ENCODE assay signal across 26 mouse cellular contexts in genomic region chr3:131070210-131070609, GRCm38 (mm10). TPM values are rescaled to one million over a fixed set of nuclear protein-coding genes. Genes with fewer than 3 reads are reported as not detected.
DNase-seq lines count a peak whose midpoint lies in the region; ATAC-seq and TF ChIP-seq lines count a peak whose summit lies in the region.
"Had no signal": no experiment of that assay in that cellular context is flagged by ENCODE, and none has a peak within 500 bp of the region (broad histone marks: within the 10 kb centered on the region; RNA-seq: fewer than 3 reads in every experiment).

No protein-coding gene starts in this region.

- H3K9me3 ChIP-seq in forebrain, embryonic 14.5 days (replicated peaks; ENCODE audit: control insufficient read depth, low read length) = no peaks in the 10 kb centered on the region
- no peaks in the 10 kb centered on the region for H3K9me3 ChIP-seq in forebrain, postnatal 0 days (ENCODE audit: low read length)
- H3K9me3 ChIP-seq: embryonic facial prominence, embryonic 13.5 days; forebrain, embryonic 10.5 days; heart, embryonic 15.5 days; hindbrain, embryonic 10.5 days; hindbrain, embryonic 15.5 days had no signal

- no peak overlapping the region for H3K9ac ChIP-seq in forebrain, embryonic 14.5 days (ENCODE audit: low read length)
- H3K9ac ChIP-seq in forebrain, postnatal 0 days = no peak overlapping the region
- H3K9ac ChIP-seq: embryonic facial prominence, embryonic 13.5 days; heart, embryonic 15.5 days; hindbrain, embryonic 15.5 days had no signal

- no peaks in the 10 kb centered on the region for H3K27me3 ChIP-seq in cerebellum, adult 2 months (ENCODE audit: control insufficient read depth, insufficient read depth, low read length)
- no peaks in the 10 kb centered on the region for H3K27me3 ChIP-seq in forebrain, embryonic 14.5 days (replicated peaks; ENCODE audit: control insufficient read depth, insufficient read depth, low read length)
- H3K27me3 ChIP-seq in forebrain, postnatal 0 days (ENCODE audit: insufficient read depth, low read length) = no peaks in the 10 kb centered on the region
- H3K27me3 ChIP-seq: embryonic facial prominence, embryonic 13.5 days; heart, embryonic 15.5 days; hindbrain, embryonic 15.5 days had no signal

- intact Hi-C loops in left cerebral cortex, postnatal 4 days (cut with DNase I) = no loop called here
- intact Hi-C loops in left cerebral cortex, postnatal 25 days (cut with DNase I) = no loop called here

- TF ChIP-seq POLR2A in cerebellum, adult 2 months (IDR thresholded peaks at IDR 0.05; ENCODE audit: borderline replicate concordance, insufficient read depth, low read length) = no peak
- no peak for TF ChIP-seq POLR2A in brain, embryonic 14.5 days (IDR thresholded peaks at IDR 0.05; ENCODE audit: borderline replicate concordance, extremely low read depth, insufficient read depth, insufficient read length, poor library complexity, severe bottlenecking)

- WGBS in cerebellum, adult 2 months = 17% methylated on average over 7 of the region's 7 CpGs
- WGBS in forebrain, embryonic 14.5 days = 11% methylated on average over 7 of the region's 7 CpGs
- WGBS in forebrain, postnatal 0 days = 26% methylated on average over 7 of the region's 7 CpGs

- no peak for ATAC-seq in forebrain, embryonic 14.5 days
- ATAC-seq in forebrain, postnatal 0 days = no peak
- ATAC-seq in erythroid progenitor cell, adult 5-6 weeks (replicated peaks; ENCODE audit: low FRiP score, poor library complexity, severe bottlenecking) = no peak
- ATAC-seq: CD4-positive, CD25-positive, alpha-beta regulatory T cell, adult 4 months; inflammation-experienced regulatory T-cells, adult 6 months; intestine, postnatal 0 days had no signal

- no peak overlapping the region for H3K4me3 ChIP-seq in cerebellum, adult 2 months (replicated peaks; ENCODE audit: insufficient read depth, low read depth, low read length)
- H3K4me3 ChIP-seq in forebrain, embryonic 14.5 days (ENCODE audit: low read depth, low read length) = no peak overlapping the region
- H3K4me3 ChIP-seq in forebrain, postnatal 0 days (ENCODE audit: low read depth, low read length) = no peak overlapping the region
- H3K4me3 ChIP-seq: embryonic facial prominence, embryonic 13.5 days; forebrain, embryonic 10.5 days; gastrocnemius, adult 2 months; heart, embryonic 15.5 days; hindbrain, embryonic 10.5 days; hindbrain, embryonic 15.5 days had no signal

- peak; percentile 19 to 56 for DNase-seq in cerebellum, postnatal 10 days
- no peak for DNase-seq in cerebellum, adult 2 months
- peak; percentile 17 for DNase-seq in forebrain, embryonic 14.5 days (ENCODE audit: low spot score)
- DNase-seq in forebrain, postnatal 0 days = no peak
- DNase-seq in left cerebral cortex, postnatal 4 days = peak; percentile 29
- DNase-seq in left cerebral cortex, postnatal 25 days (ENCODE audit: low spot score in 2 of 2) = no peak
- DNase-seq in brain, embryonic 14.5 days (ENCODE audit: low read depth) = peak; percentile 59
- DNase-seq: adrenal gland, adult 8-10 months; adrenal gland, postnatal 36 days; B cell, adult 2 months; cerebellum, adult 11 months; cerebellum, adult 9-11 months; gastrocnemius, adult 2 months; gastrocnemius, postnatal 25 days had no signal

- no peak overlapping the region for H3K27ac ChIP-seq in cerebellum, adult 2 months (ENCODE audit: insufficient read depth, low read length)
- H3K27ac ChIP-seq in forebrain, embryonic 14.5 days (ENCODE audit: low read depth, low read length) = no peak overlapping the region
- H3K27ac ChIP-seq in forebrain, postnatal 0 days (ENCODE audit: low read depth, low read length) = no peak overlapping the region
- H3K27ac ChIP-seq: embryonic facial prominence, embryonic 13.5 days; forebrain, embryonic 10.5 days; gastrocnemius, adult 2 months; heart, embryonic 15.5 days; hindbrain, embryonic 10.5 days; hindbrain, embryonic 15.5 days had no signal

- no peak for TF ChIP-seq CTCF in cerebellum, adult 2 months (IDR thresholded peaks at IDR 0.05; ENCODE audit: borderline replicate concordance, insufficient read depth, low read depth, low read length)
- no peak for TF ChIP-seq CTCF in forebrain, postnatal 0 days (IDR thresholded peaks at IDR 0.05; ENCODE audit: low read depth)
- no peak for TF ChIP-seq CTCF in brain, embryonic 14.5 days (IDR thresholded peaks at IDR 0.05; ENCODE audit: borderline replicate concordance, extremely low read depth, insufficient read depth, insufficient read length)

- no peak overlapping the region for H3K4me2 ChIP-seq in forebrain, embryonic 14.5 days (ENCODE audit: low read length)
- H3K4me2 ChIP-seq in forebrain, postnatal 0 days (ENCODE audit: low read depth) = no peak overlapping the region
- H3K4me2 ChIP-seq: embryonic facial prominence, embryonic 13.5 days; heart, embryonic 15.5 days; hindbrain, embryonic 15.5 days had no signal

- no peaks in the 10 kb centered on the region for H3K4me1 ChIP-seq in cerebellum, adult 2 months (ENCODE audit: control insufficient read depth, insufficient read depth, low read length)
- H3K4me1 ChIP-seq in forebrain, embryonic 14.5 days (ENCODE audit: control insufficient read depth, insufficient read depth, low read length) = peaks cover 8% of the 10 kb centered on the region; the same call in 1 of the 2 replicates
- H3K4me1 ChIP-seq in forebrain, postnatal 0 days (ENCODE audit: insufficient read depth) = no peaks in the 10 kb centered on the region

- no peaks in the 10 kb centered on the region for H3K36me3 ChIP-seq in forebrain, embryonic 14.5 days (ENCODE audit: control insufficient read depth, insufficient read depth, low read length)
- no peaks in the 10 kb centered on the region for H3K36me3 ChIP-seq in forebrain, postnatal 0 days (ENCODE audit: insufficient read depth)
- H3K36me3 ChIP-seq: embryonic facial prominence, embryonic 13.5 days; forebrain, embryonic 10.5 days; G1E; heart, embryonic 15.5 days; hindbrain, embryonic 10.5 days; hindbrain, embryonic 15.5 days had no signal

RNA-seq across cellular contexts. Expression of gene Lef1, which starts 40.1 kb away (rescaled TPM):
- polyA plus RNA-seq in cerebellum, adult 2 months (2012; rRNA removed) = 6.1 and 6.8 TPM in 2 replicates
- 15.6 and 16.5 TPM in 2 replicates for polyA plus RNA-seq in forebrain, embryonic 14.5 days (2014; fragmentation: Nextera tagmentation; extraction: Ambion mirVana)
- total RNA-seq in forebrain, postnatal 0 days (2014; rRNA removed) = 6.6 and 12.1 TPM in 2 replicates
- 9.3 and 15.3 TPM in 2 replicates for polyA plus RNA-seq in forebrain, postnatal 0 days (2015; fragmentation: Nextera tagmentation; extraction: Ambion mirVana)
- total RNA-seq in left cerebral cortex, postnatal 4 days (2021) = 1 to 10 TPM; 6.6 to 7.9 TPM
- total RNA-seq in left cerebral cortex, postnatal 25 days (2021) = 1 to 10 TPM; 6.3 to 6.4 TPM
- polyA plus RNA-seq in brain, embryonic 14.5 days (2012; rRNA removed) = 36.5 and 54.7 TPM in 2 replicates
- 9.2 and 15.5 TPM in 2 replicates for total RNA-seq in erythroid progenitor cell, adult 5-6 weeks (2015; ENCODE audit: low replicate concordance)
- total RNA-seq in erythroid progenitor cell, adult 5-6 weeks (2017; ENCODE audit: low replicate concordance) = 4.6 and 14.1 TPM in 2 replicates
- total RNA-seq: common myeloid progenitor, adult 5-6 weeks; granulocyte monocyte progenitor cell, adult 5-6 weeks had no signal
- polyA plus RNA-seq: G1E had no signal

Comparison
In these comparisons a context has a peak if more than half of its experiments do, and no peak if none do; other contexts are left out.
1. DNase-seq: peak in cerebellum, postnatal 10 days (2 of 2), forebrain, embryonic 14.5 days (single experiment), left cerebral cortex, postnatal 4 days (single experiment) and brain, embryonic 14.5 days (single experiment); none in cerebellum, adult 2 months (0 of 2), forebrain, postnatal 0 days (single experiment) and left cerebral cortex, postnatal 25 days (0 of 2).